Mouse (Mus musculus): ENCODE measurements around the gene Gcm1. TPM values are rescaled to one million over a fixed set of nuclear protein-coding genes. Genes with fewer than 3 reads are reported as not detected.

Gene Gcm1
- polyA plus RNA-seq, 1 experiment from 2014 or later: not detected

GRCm38 (mm10) chr9:78010707-78011106 is 41.0 kb upstream of the Gcm1 start:
- 74% methylated on average over 10 of the region's 10 CpGs for WGBS

GRCm38 (mm10) chr9:78012066-78012465 is 39.7 kb upstream of the Gcm1 start:
- TF ChIP-seq CTCF (IDR thresholded peaks at IDR 0.05; ENCODE audit: low read depth) (no peak), EP300 (optimal IDR thresholded peaks at IDR 0.05) (no peak)
- Histone ChIP-seq H3K27me3 (ENCODE audit: control insufficient read depth, insufficient read depth, low read length) (no peaks in the 10 kb centered on the region), H3K4me1 (replicated peaks; ENCODE audit: control insufficient read depth, insufficient read depth) (no peaks in the 10 kb centered on the region), H3K36me3 (ENCODE audit: control insufficient read depth, insufficient read depth, low read length) (no peaks in the 10 kb centered on the region), H3K4me2 (replicated peaks; ENCODE audit: low read depth) (no peak overlapping the region), H3K4me3 (ENCODE audit: low read depth, low read length) (no peak overlapping the region), H3K27ac (replicated peaks) (no peak overlapping the region), H3K9ac (ENCODE audit: low read length) (no peak overlapping the region), H3K9me3 (ENCODE audit: control insufficient read depth, low read length) (no peaks in the 10 kb centered on the region)
- WGBS: 81% methylated on average over 4 of the region's 4 CpGs
- DNase-seq (ENCODE audit: low spot score) (no peak), ATAC-seq (ENCODE audit: low FRiP score, low TSS enrichment) (no peak)

More at GRCm38 (mm10) chr9:78010707-78011106, 41.0 kb upstream of the Gcm1 start:
- no peak overlapping the region for H3K4me3 ChIP-seq (ENCODE audit: low read depth, low read length)
- no peaks in the 10 kb centered on the region for H3K9me3 ChIP-seq (ENCODE audit: control insufficient read depth, low read length)
- H3K36me3 ChIP-seq (ENCODE audit: control insufficient read depth, insufficient read depth, low read length): no peaks in the 10 kb centered on the region
- H3K4me1 ChIP-seq (replicated peaks; ENCODE audit: control insufficient read depth, insufficient read depth): no peaks in the 10 kb centered on the region
- no peak overlapping the region for H3K27ac ChIP-seq (replicated peaks)
- H3K27me3 ChIP-seq (ENCODE audit: control insufficient read depth, insufficient read depth, low read length): no peaks in the 10 kb centered on the region
- ATAC-seq (ENCODE audit: low FRiP score, low TSS enrichment): no peak
- H3K9ac ChIP-seq (ENCODE audit: low read length): no peak overlapping the region
- no peak for DNase-seq (ENCODE audit: low spot score)
- H3K4me2 ChIP-seq (replicated peaks; ENCODE audit: low read depth): no peak overlapping the region
- TF ChIP-seq CTCF (IDR thresholded peaks at IDR 0.05; ENCODE audit: low read depth) (no peak), EP300 (optimal IDR thresholded peaks at IDR 0.05) (no peak)

DNA sequence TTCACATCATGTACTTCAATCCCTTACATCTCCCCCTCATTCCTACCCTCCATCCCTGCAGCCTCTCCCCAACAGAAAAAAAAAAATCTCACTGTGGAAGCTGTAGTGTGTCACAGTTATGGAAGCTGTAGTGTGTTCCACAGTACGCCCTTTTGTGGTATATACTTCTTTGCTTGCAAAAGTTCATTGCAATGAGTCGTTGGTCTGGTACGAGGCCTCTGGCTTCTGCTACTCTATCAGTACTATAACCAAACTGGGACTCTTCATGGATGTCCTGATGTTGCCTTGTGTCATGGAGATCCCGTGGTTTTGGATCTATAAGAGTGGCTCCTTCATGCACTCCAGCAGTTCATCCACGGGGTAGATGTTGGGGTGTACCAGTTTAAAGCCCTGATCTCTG is 39.0 kb upstream of the Gcm1 start:
- 87% methylated on average over 5 of the region's 5 CpGs for WGBS
- no peak overlapping the region for H3K4me2 ChIP-seq (replicated peaks; ENCODE audit: low read depth)

GRCm38 (mm10) chr9:78013813-78014212 is 37.9 kb upstream of the Gcm1 start:
- H3K36me3 ChIP-seq (ENCODE audit: control insufficient read depth, insufficient read depth, low read length): no peaks in the 10 kb centered on the region
- H3K4me3 ChIP-seq (ENCODE audit: low read depth, low read length): no peak overlapping the region
- H3K4me2 ChIP-seq (replicated peaks; ENCODE audit: low read depth): no peak overlapping the region
- H3K9me3 ChIP-seq (ENCODE audit: control insufficient read depth, low read length): no peaks in the 10 kb centered on the region
- H3K4me1 ChIP-seq (replicated peaks; ENCODE audit: control insufficient read depth, insufficient read depth): no peaks in the 10 kb centered on the region
- no peak for DNase-seq (ENCODE audit: low spot score)
- no peaks in the 10 kb centered on the region for H3K27me3 ChIP-seq (ENCODE audit: control insufficient read depth, insufficient read depth, low read length)
- WGBS: 23% methylated on average over 1 of the region's 1 CpGs
- H3K27ac ChIP-seq (replicated peaks): no peak overlapping the region
- H3K9ac ChIP-seq (ENCODE audit: low read length): no peak overlapping the region
- ATAC-seq (ENCODE audit: low FRiP score, low TSS enrichment): no peak
- TF ChIP-seq CTCF (IDR thresholded peaks at IDR 0.05; ENCODE audit: low read depth) (peak; percentile 64), EP300 (optimal IDR thresholded peaks at IDR 0.05) (no peak)

More for the DNA sequence above, 39.0 kb upstream of the Gcm1 start:
- Histone ChIP-seq H3K4me1 (replicated peaks; ENCODE audit: control insufficient read depth, insufficient read depth) (no peaks in the 10 kb centered on the region), H3K27ac (replicated peaks) (no peak overlapping the region), H3K9me3 (ENCODE audit: control insufficient read depth, low read length) (no peaks in the 10 kb centered on the region), H3K27me3 (ENCODE audit: control insufficient read depth, insufficient read depth, low read length) (no peaks in the 10 kb centered on the region), H3K4me3 (ENCODE audit: low read depth, low read length) (no peak overlapping the region), H3K36me3 (ENCODE audit: control insufficient read depth, insufficient read depth, low read length) (no peaks in the 10 kb centered on the region), H3K9ac (ENCODE audit: low read length) (no peak overlapping the region)
- TF ChIP-seq EP300 (optimal IDR thresholded peaks at IDR 0.05) (no peak), CTCF (IDR thresholded peaks at IDR 0.05; ENCODE audit: low read depth) (no peak)
- ATAC-seq (ENCODE audit: low FRiP score, low TSS enrichment) (no peak), DNase-seq (ENCODE audit: low spot score) (no peak)

DNA sequence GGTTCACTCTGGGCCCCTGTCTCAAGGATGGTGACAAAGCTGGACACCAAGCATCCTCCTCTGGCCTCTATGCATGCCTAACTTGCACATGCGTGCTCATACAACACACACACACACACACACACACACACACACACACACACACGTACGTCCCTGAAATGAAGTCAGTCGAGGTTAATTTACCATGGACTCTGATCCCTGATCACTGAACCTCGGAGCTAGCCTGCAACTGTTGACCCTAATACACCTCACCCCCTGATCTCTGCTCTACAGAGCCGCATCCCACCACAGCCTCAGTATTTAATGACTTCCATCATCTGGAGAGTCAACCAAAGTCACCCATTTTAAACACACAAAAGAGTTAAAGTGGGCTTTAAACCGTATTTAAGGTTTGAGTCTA is 35.9 kb upstream of the Gcm1 start:
- TF ChIP-seq EP300 (optimal IDR thresholded peaks at IDR 0.05): no peak
- TF ChIP-seq CTCF (IDR thresholded peaks at IDR 0.05; ENCODE audit: low read depth): no peak

DNA sequence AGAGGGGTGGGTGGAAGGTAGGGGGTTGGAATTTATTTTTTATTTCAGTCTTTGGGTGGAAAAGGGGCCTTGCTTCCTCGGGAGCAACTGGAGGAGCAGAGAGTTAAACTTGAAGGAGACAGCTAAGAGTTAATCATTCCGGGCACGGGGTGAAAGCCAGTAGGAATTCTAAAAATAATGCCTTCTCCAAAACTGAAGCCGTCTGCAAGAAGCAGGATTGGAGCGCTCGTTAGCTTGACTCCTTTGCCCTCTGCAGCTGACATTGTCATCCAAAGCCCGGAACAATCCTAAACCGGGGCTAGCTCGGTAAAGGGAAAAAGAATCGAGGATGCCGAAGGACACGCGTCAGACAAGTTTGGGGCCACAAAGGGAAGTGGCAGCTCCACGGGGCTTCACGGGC is 35.4 kb upstream of the Gcm1 start:
- H3K4me1 ChIP-seq (replicated peaks; ENCODE audit: control insufficient read depth, insufficient read depth): no peaks in the 10 kb centered on the region; the same call in 1 of the 2 replicates
- no peak overlapping the region for H3K9ac ChIP-seq (ENCODE audit: low read length)
- H3K9me3 ChIP-seq (ENCODE audit: control insufficient read depth, low read length): no peaks in the 10 kb centered on the region
- DNase-seq (ENCODE audit: low spot score) (no peak), ATAC-seq (ENCODE audit: low FRiP score, low TSS enrichment) (no peak)
- WGBS: 53% methylated on average over 15 of the region's 15 CpGs
- H3K4me2 ChIP-seq (replicated peaks; ENCODE audit: low read depth): 0 out of 2 replicates have a peak overlapping the region, but pooled peaks have one; percentile 12
- TF ChIP-seq EP300 (optimal IDR thresholded peaks at IDR 0.05) (no peak), CTCF (IDR thresholded peaks at IDR 0.05; ENCODE audit: low read depth) (no peak)
- no peak overlapping the region for H3K4me3 ChIP-seq (ENCODE audit: low read depth, low read length)
- no peaks in the 10 kb centered on the region for H3K27me3 ChIP-seq (ENCODE audit: control insufficient read depth, insufficient read depth, low read length)
- no peak overlapping the region for H3K27ac ChIP-seq (replicated peaks)
- H3K36me3 ChIP-seq (ENCODE audit: control insufficient read depth, insufficient read depth, low read length): no peaks in the 10 kb centered on the region

More for the DNA sequence above, 35.9 kb upstream of the Gcm1 start:
- no peak overlapping the region for H3K9ac ChIP-seq (ENCODE audit: low read length)
- H3K27me3 ChIP-seq (ENCODE audit: control insufficient read depth, insufficient read depth, low read length): no peaks in the 10 kb centered on the region
- 73% methylated on average over 7 of the region's 7 CpGs for WGBS
- no peak overlapping the region for H3K4me3 ChIP-seq (ENCODE audit: low read depth, low read length)
- H3K4me2 ChIP-seq (replicated peaks; ENCODE audit: low read depth): no peak overlapping the region
- no peak overlapping the region for H3K27ac ChIP-seq (replicated peaks)
- DNase-seq (ENCODE audit: low spot score): no peak
- no peak for ATAC-seq (ENCODE audit: low FRiP score, low TSS enrichment)
- H3K4me1 ChIP-seq (replicated peaks; ENCODE audit: control insufficient read depth, insufficient read depth): no peaks in the 10 kb centered on the region; the same call in 1 of the 2 replicates
- no peaks in the 10 kb centered on the region for H3K9me3 ChIP-seq (ENCODE audit: control insufficient read depth, low read length)
- H3K36me3 ChIP-seq (ENCODE audit: control insufficient read depth, insufficient read depth, low read length): no peaks in the 10 kb centered on the region

Measured in stomach, postnatal 0 days (tissue).